In genomic region chr5:30114761-30115140, GRCm38 (mm10) we compare ENCODE assay signal across 8 mouse cellular contexts. TPM values are rescaled to one million over a fixed set of nuclear protein-coding genes. Genes with fewer than 3 reads are reported as not detected.
DNase-seq lines count a peak whose midpoint lies in the region; ATAC-seq lines count a peak whose summit lies in the region.

No protein-coding gene starts in this region.

- H3K9me3 ChIP-seq in lung, embryonic 15.5 days, result no peaks in the 10 kb centered on the region
- no peaks in the 10 kb centered on the region for H3K9me3 ChIP-seq in forebrain, embryonic 12.5 days
- H3K9me3 ChIP-seq in limb, embryonic 10.5 days (replicated peaks), result no peaks in the 10 kb centered on the region
- H3K9me3 ChIP-seq in neural tube, embryonic 14.5 days (ENCODE audit: control insufficient read depth, low read length), result no peaks in the 10 kb centered on the region

- H3K9ac ChIP-seq in lung, embryonic 15.5 days, result peak overlapping the region; percentile 47
- peak overlapping the region; percentile 57 for H3K9ac ChIP-seq in forebrain, embryonic 12.5 days
- peak overlapping the region; percentile 52 for H3K9ac ChIP-seq in neural tube, embryonic 14.5 days (replicated peaks; ENCODE audit: low read depth, low read length)

- ATAC-seq in lung, embryonic 15.5 days (ENCODE audit: borderline replicate concordance, extremely low read depth, low FRiP score, low TSS enrichment), result no peak
- no peak for ATAC-seq in forebrain, embryonic 12.5 days (ENCODE audit: low FRiP score)
- ATAC-seq in neural tube, embryonic 14.5 days (ENCODE audit: low read depth), result no peak; the same call in 1 of the 2 replicates

- no peak overlapping the region for H3K27ac ChIP-seq in lung, embryonic 15.5 days
- H3K27ac ChIP-seq in forebrain, embryonic 12.5 days, result no peak overlapping the region
- peak overlapping the region; percentile 79 for H3K27ac ChIP-seq in limb, embryonic 10.5 days
- no peak overlapping the region for H3K27ac ChIP-seq in neural tube, embryonic 14.5 days (ENCODE audit: low read depth, low read length)

- H3K4me1 ChIP-seq in lung, embryonic 15.5 days, result peaks cover 31% of the 10 kb centered on the region
- peaks cover 38% of the 10 kb centered on the region for H3K4me1 ChIP-seq in forebrain, embryonic 12.5 days
- peaks cover 37% of the 10 kb centered on the region for H3K4me1 ChIP-seq in limb, embryonic 10.5 days
- H3K4me1 ChIP-seq in neural tube, embryonic 14.5 days (ENCODE audit: control insufficient read depth, insufficient read depth, low read length), result peaks cover 25% of the 10 kb centered on the region

- peak overlapping the region; percentile 98 for H3K4me2 ChIP-seq in lung, embryonic 15.5 days
- peak overlapping the region; percentile 74 for H3K4me2 ChIP-seq in forebrain, embryonic 12.5 days
- peak overlapping the region; percentile 71 for H3K4me2 ChIP-seq in neural tube, embryonic 14.5 days (ENCODE audit: low read depth, low read length)

- H3K36me3 ChIP-seq in lung, embryonic 15.5 days, result peaks cover 15% of the 10 kb centered on the region
- peaks cover 60% of the 10 kb centered on the region for H3K36me3 ChIP-seq in forebrain, embryonic 12.5 days (replicated peaks)
- H3K36me3 ChIP-seq in limb, embryonic 10.5 days, result peaks cover 35% of the 10 kb centered on the region
- peaks cover 25% of the 10 kb centered on the region for H3K36me3 ChIP-seq in neural tube, embryonic 14.5 days (ENCODE audit: control insufficient read depth, insufficient read depth, low read length)

- DNase-seq in lung, postnatal 10 days, result no peak
- DNase-seq in limb, embryonic 10.5 days (ENCODE audit: low spot score), result no peak
- DNase-seq in layer of hippocampus, adult 11-12 months (ENCODE audit: low spot score), result no peak
- DNase-seq in T-cell, adult 2 months (ENCODE audit: low spot score), result no peak
- no peak for DNase-seq in adrenal gland, adult 18-20 months (ENCODE audit: low spot score in 2 of 2)

- peaks cover 64% of the 10 kb centered on the region for H3K27me3 ChIP-seq in lung, embryonic 15.5 days
- peaks cover 41% of the 10 kb centered on the region for H3K27me3 ChIP-seq in forebrain, embryonic 12.5 days
- H3K27me3 ChIP-seq in limb, embryonic 10.5 days (ENCODE audit: low read depth, poor library complexity, severe bottlenecking), result peaks cover 72% of the 10 kb centered on the region
- H3K27me3 ChIP-seq in neural tube, embryonic 14.5 days (ENCODE audit: control insufficient read depth, insufficient read depth, low read length), result no peaks in the 10 kb centered on the region; the same call in 1 of the 2 replicates

- H3K4me3 ChIP-seq in lung, embryonic 15.5 days, result peak overlapping the region; percentile 60
- H3K4me3 ChIP-seq in forebrain, embryonic 12.5 days (replicated peaks), result peak overlapping the region; percentile 46
- peak overlapping the region; percentile 63 for H3K4me3 ChIP-seq in limb, embryonic 10.5 days
- H3K4me3 ChIP-seq in neural tube, embryonic 14.5 days (ENCODE audit: low read depth, low read length), result peak overlapping the region; percentile 45

- 2% methylated on average over 28 of the region's 28 CpGs for WGBS in lung, embryonic 15.5 days
- WGBS in forebrain, embryonic 12.5 days, result 3% methylated on average over 28 of the region's 28 CpGs
- WGBS in limb, embryonic 10.5 days, result 1% methylated on average over 28 of the region's 28 CpGs
- under 1% methylated on average over 25 of the region's 28 CpGs for WGBS in neural tube, embryonic 14.5 days

RNA-seq across cellular contexts. Expression of gene 3110082J24Rik, which starts 8.9 kb away (rescaled TPM):
- polyA plus RNA-seq in lung, embryonic 15.5 days (2015; fragmentation: Nextera tagmentation; extraction: Ambion mirVana), result not detected in 2 replicates
- polyA plus RNA-seq in forebrain, embryonic 12.5 days (2016; fragmentation: Nextera tagmentation; extraction: Ambion mirVana), result 8.0 and 8.3 TPM in 2 replicates
- not detected in 2 replicates for polyA plus RNA-seq in limb, embryonic 10.5 days (2016; fragmentation: Nextera tagmentation; extraction: Ambion mirVana)
- 4.3 and 4.8 TPM in 2 replicates for polyA plus RNA-seq in neural tube, embryonic 14.5 days (2014; fragmentation: Nextera tagmentation; extraction: Ambion mirVana)
- total RNA-seq in adrenal gland, adult 18-20 months (2021), result not detected

RNA-seq across cellular contexts. Expression of gene Garem2, which starts 9.8 kb away (rescaled TPM):
- 0.22 and 0.25 TPM in 2 replicates for polyA plus RNA-seq in lung, embryonic 15.5 days (2015; fragmentation: Nextera tagmentation; extraction: Ambion mirVana)
- 22.5 and 24.7 TPM in 2 replicates for polyA plus RNA-seq in forebrain, embryonic 12.5 days (2016; fragmentation: Nextera tagmentation; extraction: Ambion mirVana)
- polyA plus RNA-seq in limb, embryonic 10.5 days (2016; fragmentation: Nextera tagmentation; extraction: Ambion mirVana), result 0.23 and 0.46 TPM in 2 replicates
- 12.5 and 13.3 TPM in 2 replicates for polyA plus RNA-seq in neural tube, embryonic 14.5 days (2014; fragmentation: Nextera tagmentation; extraction: Ambion mirVana)
- total RNA-seq in adrenal gland, adult 18-20 months (2021), result not detected

RNA-seq across cellular contexts. Expression of gene Hadha, which starts 40.2 kb away (rescaled TPM):
- 143 TPM in 2 replicates for polyA plus RNA-seq in lung, embryonic 15.5 days (2015; fragmentation: Nextera tagmentation; extraction: Ambion mirVana)
- 86.8 and 94.8 TPM in 2 replicates for polyA plus RNA-seq in forebrain, embryonic 12.5 days (2016; fragmentation: Nextera tagmentation; extraction: Ambion mirVana)
- 105 and 119 TPM in 2 replicates for polyA plus RNA-seq in limb, embryonic 10.5 days (2016; fragmentation: Nextera tagmentation; extraction: Ambion mirVana)
- 55.2 and 71.0 TPM in 2 replicates for polyA plus RNA-seq in neural tube, embryonic 14.5 days (2014; fragmentation: Nextera tagmentation; extraction: Ambion mirVana)
- total RNA-seq in adrenal gland, adult 18-20 months (2021), result 100 to 1,000 TPM; 527 to 755 TPM

RNA-seq across cellular contexts. Expression of gene Hadhb, which starts 40.3 kb away (rescaled TPM):
- polyA plus RNA-seq in lung, embryonic 15.5 days (2015; fragmentation: Nextera tagmentation; extraction: Ambion mirVana), result 128 and 138 TPM in 2 replicates
- polyA plus RNA-seq in forebrain, embryonic 12.5 days (2016; fragmentation: Nextera tagmentation; extraction: Ambion mirVana), result 84.0 and 88.9 TPM in 2 replicates
- polyA plus RNA-seq in limb, embryonic 10.5 days (2016; fragmentation: Nextera tagmentation; extraction: Ambion mirVana), result 120 and 126 TPM in 2 replicates
- 54.5 and 67.6 TPM in 2 replicates for polyA plus RNA-seq in neural tube, embryonic 14.5 days (2014; fragmentation: Nextera tagmentation; extraction: Ambion mirVana)
- 1,000 to 10,000 TPM in 1 of 2 experiments, 100 to 1,000 TPM in 1; 969 to 1,652 TPM for total RNA-seq in adrenal gland, adult 18-20 months (2021)

RNA-seq across cellular contexts. Expression of gene Tyms, which starts 41.3 kb away (rescaled TPM):
- polyA plus RNA-seq in lung, embryonic 15.5 days (2015; fragmentation: Nextera tagmentation; extraction: Ambion mirVana), result 325 and 342 TPM in 2 replicates
- polyA plus RNA-seq in forebrain, embryonic 12.5 days (2016; fragmentation: Nextera tagmentation; extraction: Ambion mirVana), result 237 and 241 TPM in 2 replicates
- polyA plus RNA-seq in limb, embryonic 10.5 days (2016; fragmentation: Nextera tagmentation; extraction: Ambion mirVana), result 404 and 416 TPM in 2 replicates
- 35.3 and 42.4 TPM in 2 replicates for polyA plus RNA-seq in neural tube, embryonic 14.5 days (2014; fragmentation: Nextera tagmentation; extraction: Ambion mirVana)
- total RNA-seq in adrenal gland, adult 18-20 months (2021), result 10 to 100 TPM; 13.7 to 13.9 TPM
